Mouse (Mus musculus) spleen, postnatal 0 days (tissue): Measurements from ENCODE around the gene Ap5m1. TPM values are rescaled to one million over a fixed set of nuclear protein-coding genes. Genes with fewer than 3 reads are reported as not detected.

Experiments
- polyA plus RNA-seq: library from polyadenylated mRNA; unstranded; fragments of >200 nt; fragmentation: Nextera tagmentation; extraction: Ambion mirVana; gene quantifications from 2 replicates; pipeline ENCODE4 v1.2.1, GENCODE M21; 2015

The Ap5m1 gene
- polyA plus RNA-seq, result 12.0 and 13.9 TPM in 2 replicates

DNA sequence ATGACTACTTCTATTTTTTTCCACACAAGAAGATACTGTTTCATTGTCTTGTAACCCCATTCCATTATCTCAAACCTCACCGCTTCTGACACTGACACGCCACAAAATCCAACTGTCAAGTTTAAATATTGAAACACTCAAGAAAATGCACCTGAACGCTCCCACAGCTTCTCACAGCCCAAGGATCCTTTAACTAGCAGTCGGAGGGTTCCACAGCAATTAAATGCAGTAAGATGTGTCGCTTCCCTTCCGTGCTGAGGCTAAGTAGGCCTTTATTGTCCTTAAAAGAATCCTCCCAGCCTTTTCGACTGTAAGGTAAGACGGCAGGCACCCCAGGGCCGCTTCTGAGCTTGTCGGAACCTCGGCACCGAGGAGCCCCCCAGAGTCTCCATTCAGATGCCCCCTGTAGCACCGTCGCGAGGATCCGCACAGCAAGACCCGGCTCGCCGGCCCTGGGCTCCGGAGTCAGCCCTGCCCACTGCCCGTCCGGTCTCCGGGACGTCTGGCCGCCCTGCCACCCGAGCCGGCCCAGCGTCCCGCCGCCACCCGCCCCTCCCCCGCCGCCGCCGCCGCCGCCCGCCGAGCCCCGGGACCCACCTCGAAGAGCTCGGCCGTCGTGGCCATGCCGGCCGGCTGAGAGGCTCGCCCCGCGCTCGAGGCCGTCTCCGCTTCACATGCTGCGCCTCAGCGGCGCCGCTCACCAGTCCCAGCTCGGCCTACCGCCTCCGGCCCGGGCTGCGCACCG lies at the start of gene Ap5m1:
Gene Ap5m1, plus strand, starts transcription at position 569 of the 745 bp plus-strand sequence.

GRCm38 (mm10) chr14:49066274-49066823 lies 452 bp downstream of the Ap5m1 start, which contains the start of gene Exoc5:
Gene Exoc5 (minus strand): TSS chr14:49066653.

Other genes with a start within 250 kb of the Ap5m1 start
- gene Exoc5, start 556 bp downstream of the Ap5m1 start, polyA plus RNA-seq, result 24.0 and 24.1 TPM in 2 replicates
- gene Naa30, start 106.1 kb downstream of the Ap5m1 start, polyA plus RNA-seq, result 5.2 and 5.6 TPM in 2 replicates
- 0.17 TPM in 2 replicates for gene ccdc198, start 179.4 kb downstream of the Ap5m1 start, polyA plus RNA-seq